Mouse (Mus musculus): ENCODE measurements around the gene Olfr1009.
"Not testable (repeated sequence)": the region's sequence is repeated elsewhere in the genome, so short reads cannot be mapped to it uniquely, and the experiment has no call there.

The Olfr1009 gene

GRCm38 (mm10) chr2:85715119-85715518 lies at the start of gene Olfr1009:
Gene Olfr1009 (plus strand): TSS chr2:85715419.
- no peak for DNase-seq (ENCODE audit: low read depth, low spot score)

- DNase-seq (ENCODE audit: low read depth, low spot score): no peak
Observed at GRCm38 (mm10) chr2:85678667-85679066, 36.6 kb upstream of the Olfr1009 start, which contains the start of gene Olfr1006. Gene Olfr1006 (minus strand): TSS chr2:85678767.

GRCm38 (mm10) chr2:85689131-85689530 lies 26.1 kb upstream of the Olfr1009 start, which contains the start of gene Olfr1008:
Gene Olfr1008 (plus strand): TSS chr2:85689431.
- no peak for DNase-seq (ENCODE audit: low read depth, low spot score)

GRCm38 (mm10) chr2:85710680-85711079 lies 4.5 kb upstream of the Olfr1009 start:
- DNase-seq (ENCODE audit: low read depth, low spot score): not testable (repeated sequence)

GRCm38 (mm10) chr2:85711159-85711558 lies 4.1 kb upstream of the Olfr1009 start:
- DNase-seq (ENCODE audit: low read depth, low spot score): no peak

- no peak for DNase-seq (ENCODE audit: low read depth, low spot score)
Observed at GRCm38 (mm10) chr2:85725793-85726192, 10.6 kb downstream of the Olfr1009 start.

- DNase-seq (ENCODE audit: low read depth, low spot score): no peak
Observed at GRCm38 (mm10) chr2:85753822-85754221, 38.6 kb downstream of the Olfr1009 start.

- no peak for DNase-seq (ENCODE audit: low read depth, low spot score)
Observed at GRCm38 (mm10) chr2:85762666-85763065, 47.4 kb downstream of the Olfr1009 start, which contains the start of gene Olfr1012. Gene Olfr1012 (minus strand): TSS chr2:85762766.

- no peak for DNase-seq (ENCODE audit: low read depth, low spot score)
Observed at GRCm38 (mm10) chr2:85766798-85767197, 51.6 kb downstream of the Olfr1009 start, which contains the start of gene Olfr1013. Gene Olfr1013 (plus strand): TSS chr2:85767098.

- DNase-seq (ENCODE audit: low read depth, low spot score): no peak
Observed at GRCm38 (mm10) chr2:85772413-85772812, 57.2 kb downstream of the Olfr1009 start, which contains the start of gene Olfr1014. Gene Olfr1014 (plus strand): TSS chr2:85772713.
